Mouse (Mus musculus): ENCODE data around the gene Adgrv1.

Gene Adgrv1

DNA sequence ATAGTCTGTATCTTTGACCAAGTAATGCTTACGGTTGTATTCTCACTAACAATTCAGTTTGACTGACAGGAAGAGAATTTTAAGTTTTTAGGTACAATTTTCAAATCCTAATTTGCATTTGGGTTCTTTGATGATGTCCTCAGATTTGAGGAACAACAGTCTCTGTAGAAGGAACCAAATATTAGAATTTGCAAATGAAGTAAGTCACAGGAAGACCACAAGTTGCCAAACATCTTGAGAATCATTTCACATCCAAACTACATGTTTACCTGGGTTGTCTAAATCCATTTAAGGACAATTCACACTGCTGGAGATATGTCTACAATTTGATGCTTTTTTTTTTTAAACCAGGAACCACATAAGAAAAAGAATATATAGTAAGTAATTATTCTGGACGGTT lies 391.8 kb downstream of the Adgrv1 start:
- no peak for DNase-seq (ENCODE audit: low read depth, low spot score)

DNA sequence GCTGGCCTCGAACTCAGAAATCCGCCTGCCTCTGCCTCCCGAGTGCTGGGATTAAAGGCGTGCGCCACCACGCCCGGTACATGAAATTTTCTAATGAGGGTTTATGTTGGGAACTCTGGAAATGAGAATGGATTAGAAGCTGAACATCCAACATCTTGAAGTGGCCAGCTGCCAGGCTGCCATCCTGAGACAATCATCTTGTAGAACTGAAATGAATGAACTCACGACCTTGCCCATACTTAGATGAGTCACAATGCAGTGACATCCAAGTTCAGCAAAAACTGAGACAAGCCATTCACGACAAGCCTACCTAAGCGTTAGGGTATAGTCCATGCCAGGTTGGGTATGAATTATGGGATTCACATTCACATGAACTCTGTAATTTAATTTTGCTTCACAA lies 393.1 kb downstream of the Adgrv1 start:
- DNase-seq (ENCODE audit: low read depth, low spot score), result no peak

DNA sequence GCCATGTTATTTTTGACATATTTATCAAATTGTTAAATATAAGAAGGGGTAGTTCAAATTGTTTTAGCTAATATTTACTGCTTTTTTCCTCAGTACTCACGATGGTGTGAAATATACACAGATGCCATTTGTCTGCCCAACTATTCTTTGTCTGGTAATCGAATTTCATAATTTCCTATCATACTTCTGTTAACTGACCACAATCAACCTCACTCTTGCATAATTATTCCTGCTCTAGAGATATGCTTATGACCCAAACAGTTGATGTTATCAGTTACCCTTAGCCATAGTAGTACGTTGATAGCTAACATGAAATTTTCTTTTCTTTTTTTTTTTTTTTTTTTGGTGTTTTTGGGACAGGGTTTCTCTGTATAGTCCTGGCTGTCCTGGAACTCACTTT lies 393.5 kb downstream of the Adgrv1 start:
- DNase-seq (ENCODE audit: low read depth, low spot score), result no peak

DNA sequence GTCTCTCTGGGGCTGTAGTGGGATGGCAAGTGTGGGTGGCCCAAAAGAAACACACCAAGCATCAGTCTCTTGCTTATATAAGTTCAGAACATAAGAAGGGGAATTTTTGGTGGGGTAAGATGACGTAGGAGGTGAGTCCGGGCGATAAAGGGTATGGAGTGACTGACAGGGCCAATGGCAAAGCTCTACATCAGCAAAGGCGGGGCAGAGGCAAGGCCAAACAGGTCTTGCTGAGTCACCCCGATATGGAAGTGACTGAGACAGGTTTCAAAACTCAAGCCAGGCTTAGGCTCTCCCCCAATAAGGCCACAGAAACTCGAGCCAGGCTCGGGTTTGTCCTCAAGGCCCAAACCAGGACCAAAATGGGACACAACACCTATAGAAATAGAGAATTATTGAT lies 394.1 kb downstream of the Adgrv1 start:
- no peak for DNase-seq (ENCODE audit: low read depth, low spot score)

DNA sequence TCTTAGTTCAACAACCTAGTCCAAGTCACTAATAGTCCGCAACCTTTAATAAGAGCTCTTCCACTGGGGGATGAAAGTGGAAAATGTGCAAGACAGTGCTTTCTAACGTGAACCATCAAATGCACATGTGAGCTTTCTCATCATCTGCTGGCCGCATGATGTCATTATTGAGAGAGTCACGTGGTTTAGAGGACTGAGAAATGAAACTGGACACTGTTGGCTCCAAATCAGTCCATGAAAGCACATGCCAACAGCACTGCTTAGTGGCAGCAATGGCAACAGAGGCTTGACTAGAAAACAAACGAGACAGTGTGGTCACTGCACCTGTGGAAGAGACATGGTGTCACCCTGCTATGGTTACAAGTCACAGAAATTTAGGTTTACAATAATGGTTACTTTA lies 395.0 kb downstream of the Adgrv1 start:
- DNase-seq (ENCODE audit: low read depth, low spot score), result no peak

DNA sequence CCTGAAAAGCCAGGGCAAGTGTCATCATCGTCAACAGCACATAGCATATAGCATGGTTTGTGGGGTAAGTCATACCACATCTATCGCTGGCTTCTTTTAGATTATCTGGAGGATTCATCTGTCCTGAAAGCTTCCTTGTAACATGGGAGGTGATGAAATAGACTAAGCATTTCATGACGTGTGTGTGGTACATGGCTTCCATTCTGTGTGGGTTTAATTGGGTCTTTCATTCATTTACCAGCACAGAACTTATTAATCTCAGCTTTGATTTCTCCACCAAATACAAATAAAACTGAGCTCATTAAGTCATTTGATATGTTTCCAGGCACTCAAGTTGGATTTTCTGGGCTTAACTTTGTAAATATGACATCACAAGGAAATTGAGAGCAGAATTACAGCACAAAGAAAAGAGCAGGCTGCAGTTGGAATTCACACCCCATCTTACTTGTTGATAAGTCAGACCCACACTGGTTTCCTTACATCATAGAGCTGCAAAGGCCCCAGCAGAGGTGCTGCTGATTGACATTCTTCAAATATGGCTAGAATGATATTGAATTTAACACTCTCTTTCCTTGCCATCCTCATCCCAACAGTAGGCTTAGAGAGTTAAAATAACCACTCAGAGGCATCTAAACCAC lies 396.1 kb downstream of the Adgrv1 start:
- no peak for DNase-seq (ENCODE audit: low read depth, low spot score)

DNA sequence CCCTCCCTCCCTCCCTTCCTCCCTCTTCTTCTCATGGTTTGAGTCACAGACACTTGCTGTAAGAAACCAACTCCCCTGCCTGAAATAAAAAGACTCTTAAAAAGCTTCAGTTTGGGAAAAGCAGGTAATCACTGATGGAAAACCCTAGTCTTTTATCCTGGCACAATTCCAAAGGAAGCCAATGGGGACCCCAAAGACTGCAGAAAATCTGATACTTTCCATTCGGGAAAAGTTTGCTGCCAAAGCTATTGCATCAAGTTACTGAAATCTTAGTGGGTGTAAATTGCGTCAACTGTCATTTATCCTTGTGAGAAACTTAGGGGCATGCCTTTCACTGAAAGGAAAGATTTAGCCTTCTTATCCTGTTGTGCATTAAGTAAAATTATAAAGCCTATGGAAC lies 398.9 kb downstream of the Adgrv1 start:
- no peak for DNase-seq (ENCODE audit: low read depth, low spot score)

DNA sequence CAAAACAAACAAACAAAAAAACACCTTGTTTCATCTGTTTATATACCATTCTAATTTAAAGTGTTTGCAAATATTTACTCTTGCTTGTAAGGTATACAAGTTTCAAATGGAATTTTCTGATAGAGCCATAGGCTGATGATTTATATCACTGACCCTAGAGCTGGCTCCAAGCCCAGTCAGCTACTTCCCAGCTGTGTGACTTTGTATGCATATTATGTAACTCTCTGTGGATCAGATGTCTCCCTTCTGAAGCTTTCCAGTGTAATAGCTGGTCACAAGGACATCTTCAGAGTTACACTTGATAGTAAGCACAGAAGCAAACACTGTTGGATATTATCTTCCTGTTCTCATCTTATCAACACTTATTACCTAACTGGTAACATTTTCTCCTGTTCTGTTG lies 400.1 kb downstream of the Adgrv1 start:
- DNase-seq (ENCODE audit: low read depth, low spot score), result no peak

DNA sequence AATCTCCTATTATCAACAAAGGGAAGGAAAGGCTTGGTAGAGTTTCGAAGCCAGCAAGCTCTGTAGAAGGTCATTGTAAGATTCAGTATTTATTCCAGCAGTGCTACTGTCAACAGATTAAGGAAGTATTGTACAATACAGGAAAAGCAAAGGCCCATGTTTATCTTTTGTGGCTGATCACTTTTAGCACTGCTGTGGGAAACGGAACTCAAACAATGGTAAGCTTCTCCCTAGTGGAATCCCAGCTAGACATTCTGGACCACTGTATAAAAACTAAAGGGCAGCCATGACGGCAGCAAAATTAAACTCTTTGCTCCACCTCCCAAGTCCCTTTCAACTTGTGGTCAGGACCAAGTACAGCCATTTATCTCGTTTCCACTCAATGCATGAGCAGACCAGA lies 402.8 kb downstream of the Adgrv1 start:
- no peak for DNase-seq (ENCODE audit: low read depth, low spot score)

DNA sequence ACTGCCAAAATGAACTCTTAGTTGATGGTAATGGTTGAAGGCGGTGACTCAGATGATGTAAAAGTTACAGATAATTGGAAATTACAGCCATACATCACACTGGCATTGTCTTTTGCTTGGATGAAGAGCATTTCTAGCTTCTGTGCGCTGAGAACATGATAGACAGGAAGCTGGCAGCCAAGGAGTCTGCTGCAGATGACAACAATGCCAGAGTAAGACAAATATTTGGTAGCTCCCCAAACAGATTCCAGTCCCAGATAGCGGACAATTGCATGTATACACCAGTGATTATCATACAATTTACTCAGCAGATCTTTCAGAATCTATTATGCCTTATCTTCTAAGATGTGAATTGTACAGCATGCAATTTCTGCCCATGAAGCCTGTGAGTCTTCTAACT lies 409.2 kb downstream of the Adgrv1 start:
- no peak for DNase-seq (ENCODE audit: low read depth, low spot score)

DNA sequence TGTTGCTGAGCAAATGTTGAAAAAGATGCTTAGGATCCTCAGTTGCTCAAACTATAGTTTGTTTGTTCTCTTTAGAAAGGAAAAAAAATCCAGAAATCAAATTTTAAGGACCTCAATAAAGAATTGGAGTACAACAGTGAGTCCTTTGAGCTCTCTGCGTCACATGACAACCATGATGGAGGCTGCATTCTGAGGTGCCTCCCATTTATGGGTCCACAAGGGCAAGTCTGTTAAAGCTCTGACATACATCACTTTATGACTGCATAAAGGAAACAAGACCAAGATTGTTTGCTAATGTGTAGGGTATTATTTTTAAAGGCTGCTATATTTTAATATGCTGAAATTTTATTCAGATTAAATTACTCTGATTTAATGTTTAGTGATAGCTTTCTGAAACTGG lies 410.6 kb downstream of the Adgrv1 start:
- DNase-seq (ENCODE audit: low read depth, low spot score), result no peak

DNA sequence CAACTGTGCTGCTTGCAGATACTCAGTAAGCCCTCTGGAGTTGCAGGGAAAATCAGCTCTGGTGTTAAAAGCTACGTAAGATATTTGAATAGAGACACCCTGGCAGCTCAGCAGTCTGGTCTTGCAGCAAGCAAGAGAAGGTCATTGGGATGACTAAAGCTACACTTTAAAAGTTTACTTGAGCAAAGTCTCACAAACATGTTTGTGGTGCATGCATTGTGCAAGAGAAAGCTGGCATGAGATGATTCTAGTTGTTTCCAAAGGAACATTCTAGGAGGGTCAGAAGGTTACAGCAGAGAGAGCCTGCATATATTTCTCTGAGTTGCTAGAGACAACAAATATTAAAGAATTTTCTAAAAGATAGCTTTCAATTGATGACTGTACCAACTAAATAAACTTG lies 421.5 kb downstream of the Adgrv1 start:
- DNase-seq (ENCODE audit: low read depth, low spot score), result no peak

DNA sequence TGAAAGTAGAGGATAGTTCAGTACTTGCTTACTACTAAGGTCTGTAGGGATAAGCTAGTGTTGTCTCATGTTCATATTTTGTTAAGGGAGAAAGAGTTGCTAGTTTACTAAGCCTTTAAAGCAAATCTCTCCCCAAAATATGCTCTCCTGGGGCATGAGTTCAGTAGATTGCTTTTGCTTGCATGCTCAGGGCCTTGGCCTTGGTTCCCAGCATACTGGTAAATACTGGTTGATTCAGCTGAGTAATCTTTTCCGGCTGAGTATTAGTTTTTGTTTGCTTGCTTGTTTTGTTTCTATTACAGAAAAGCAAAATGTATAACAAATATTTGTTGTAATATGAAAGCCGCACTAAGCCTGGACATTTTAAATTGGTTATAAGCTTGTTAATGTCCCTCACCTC lies 422.4 kb downstream of the Adgrv1 start:
- DNase-seq (ENCODE audit: low read depth, low spot score), result no peak

DNA sequence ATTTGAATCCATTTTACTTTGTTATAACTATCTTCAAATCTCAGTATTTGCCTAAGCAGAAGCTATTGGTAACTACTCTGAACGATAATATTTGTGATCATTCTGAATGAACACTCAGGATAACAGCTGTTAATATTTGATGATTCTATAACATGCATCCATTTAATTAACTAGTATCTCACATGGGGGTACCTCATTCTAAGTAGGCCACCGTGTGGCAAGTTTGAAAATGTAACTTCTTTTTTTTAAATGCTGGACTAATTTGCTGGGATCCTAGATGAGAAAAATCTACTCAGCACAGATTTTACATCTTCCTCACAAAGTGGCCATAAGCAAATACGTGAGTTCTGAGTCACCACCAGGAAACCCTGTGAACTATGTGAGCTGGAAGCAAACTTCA lies 423.1 kb downstream of the Adgrv1 start:
- DNase-seq (ENCODE audit: low read depth, low spot score), result no peak

DNA sequence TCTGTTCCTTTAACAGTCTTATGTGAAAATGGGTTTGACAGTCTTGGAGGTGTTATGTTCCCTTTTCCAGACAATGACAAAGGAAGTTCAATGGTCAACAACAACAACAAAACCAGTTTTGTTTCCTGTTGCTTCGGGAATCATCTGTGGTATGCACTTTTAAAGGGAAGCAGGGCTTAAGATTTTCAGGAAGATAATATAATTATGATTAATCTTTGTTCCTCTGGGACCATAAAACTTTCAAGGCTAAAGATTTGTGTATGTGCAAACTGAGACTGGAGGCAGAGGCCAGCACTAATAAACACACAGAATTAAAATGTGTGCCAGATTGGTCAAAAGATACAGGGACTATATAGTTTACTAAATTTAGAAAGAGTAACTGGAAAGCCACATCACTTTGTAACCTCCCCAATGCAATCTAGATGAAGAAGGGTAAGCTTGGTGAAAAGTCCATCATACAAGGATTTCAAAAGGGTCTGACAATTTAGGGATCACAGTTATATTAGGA lies 424.8 kb downstream of the Adgrv1 start:
- no peak for DNase-seq (ENCODE audit: low read depth, low spot score)

DNA sequence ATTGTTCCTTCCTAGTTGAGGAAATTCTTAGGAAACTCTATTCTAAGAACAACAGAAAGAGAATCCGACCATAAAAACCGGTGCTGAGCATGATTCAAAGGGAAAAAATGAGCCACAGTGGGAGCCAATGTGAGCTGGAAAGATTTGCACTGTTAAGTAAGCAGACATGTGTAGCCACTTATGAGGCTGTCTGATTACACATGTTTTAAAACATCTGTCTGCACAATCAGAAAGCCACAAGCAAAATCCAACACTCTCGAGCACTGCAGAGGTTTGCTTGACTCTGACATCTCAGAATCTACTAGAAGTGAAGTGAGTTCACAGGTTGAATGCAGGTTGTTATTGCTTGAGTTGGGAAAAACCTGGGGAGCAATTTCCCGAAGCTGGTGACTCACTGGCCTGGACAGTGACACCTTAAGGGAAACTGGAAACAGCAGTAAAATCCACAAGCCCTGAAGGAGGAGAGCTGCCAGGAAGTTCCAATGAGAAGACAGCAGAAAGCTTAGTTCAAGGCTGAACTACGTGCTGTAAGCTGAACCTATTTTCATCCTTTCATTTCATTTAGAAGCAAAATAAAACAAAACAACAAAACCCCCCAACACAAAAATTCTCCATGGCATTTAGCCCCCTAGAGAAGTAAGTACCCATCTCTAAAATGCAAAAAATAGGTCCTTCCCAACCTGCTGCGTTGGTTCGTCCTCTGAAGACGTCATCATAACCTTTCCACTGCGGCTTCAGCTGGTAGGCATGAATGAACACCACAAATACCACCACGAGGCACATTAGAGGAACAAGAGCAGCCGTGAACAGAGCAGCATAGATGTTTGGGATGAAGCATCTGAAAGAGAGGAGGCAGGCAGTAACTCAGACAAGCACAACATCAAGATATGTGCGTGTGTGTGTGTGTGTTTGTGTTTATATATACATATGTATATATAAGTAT lies 450.7 kb downstream of the Adgrv1 start:
- DNase-seq (ENCODE audit: low read depth, low spot score), result no peak

DNA sequence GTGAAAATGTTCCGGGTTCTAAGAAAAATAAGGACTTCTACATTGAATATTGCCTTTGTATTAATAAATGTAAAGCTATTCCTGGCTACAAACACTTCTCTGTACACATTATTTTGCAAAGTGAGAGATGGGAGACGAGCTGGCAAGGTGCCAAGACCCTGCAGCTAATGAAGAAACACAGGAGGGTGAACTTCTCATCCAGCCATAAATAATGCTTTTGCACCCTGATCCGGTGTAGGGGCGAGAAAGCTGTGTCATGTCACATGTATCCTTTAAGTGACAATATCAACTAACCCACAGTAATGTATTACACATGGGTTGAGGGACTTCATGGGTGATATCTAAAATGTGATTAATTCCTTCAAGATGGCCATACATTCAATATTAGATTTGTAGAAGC lies 451.5 kb downstream of the Adgrv1 start:
- DNase-seq (ENCODE audit: low read depth, low spot score), result no peak

DNA sequence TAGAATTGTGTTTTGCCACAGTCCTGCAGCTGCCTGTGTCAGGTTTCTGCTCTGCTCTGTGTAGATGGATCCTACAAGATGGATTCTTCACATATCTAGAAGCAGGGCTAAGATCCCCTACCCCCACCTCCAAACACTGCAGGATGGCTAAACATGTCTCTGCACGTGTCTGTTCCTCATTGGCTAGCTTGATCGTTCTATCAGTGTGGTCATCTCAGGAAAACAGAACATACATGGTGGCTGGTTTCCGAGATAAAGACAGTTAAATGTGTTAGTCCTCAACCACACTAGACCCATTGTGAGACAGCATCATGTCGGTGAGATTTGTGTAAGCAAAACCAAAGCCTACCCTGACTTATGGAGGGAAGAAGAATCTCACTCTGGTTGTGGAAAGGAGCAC lies 456.1 kb downstream of the Adgrv1 start:
- DNase-seq (ENCODE audit: low read depth, low spot score), result no peak

DNA sequence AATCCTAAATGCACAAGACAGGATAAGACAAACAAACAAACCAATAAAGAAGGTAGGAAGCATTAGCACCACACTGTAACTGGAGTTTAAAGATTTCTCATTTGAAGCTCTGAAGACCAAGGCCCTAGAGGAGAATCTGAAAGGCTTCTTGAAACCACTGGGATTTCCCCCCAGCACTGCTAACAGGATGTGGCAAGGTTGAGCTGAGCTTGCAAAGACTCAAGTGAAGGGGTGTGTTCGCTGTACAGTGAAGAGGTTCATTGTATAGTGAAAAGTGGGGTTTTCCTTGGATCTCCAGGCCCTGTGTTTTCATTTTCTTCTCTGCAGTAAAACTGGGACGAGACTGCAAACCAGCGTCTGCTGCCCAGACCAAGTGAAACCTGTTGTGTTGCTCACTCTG lies 456.9 kb downstream of the Adgrv1 start:
- DNase-seq (ENCODE audit: low read depth, low spot score), result no peak

DNA sequence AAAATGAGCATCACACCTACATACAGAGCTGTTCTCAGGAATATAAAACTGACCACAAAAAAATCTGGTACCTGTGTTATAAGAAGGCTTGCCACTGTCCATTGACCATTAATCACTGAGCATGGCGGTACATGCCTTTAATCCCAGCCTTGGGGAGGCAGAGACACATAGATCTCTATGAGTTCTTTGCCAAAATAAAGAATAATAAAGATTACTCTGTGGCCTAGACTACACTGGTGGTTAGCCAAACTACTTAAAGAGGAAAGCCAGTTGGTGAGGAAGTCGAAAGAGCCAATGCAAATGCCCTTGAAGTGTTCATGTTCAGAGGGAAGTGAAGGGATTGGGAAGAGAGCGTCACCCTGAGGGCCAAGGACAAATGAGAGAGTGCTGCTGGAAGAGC lies 461.8 kb downstream of the Adgrv1 start:
- DNase-seq (ENCODE audit: low read depth, low spot score), result no peak

DNA sequence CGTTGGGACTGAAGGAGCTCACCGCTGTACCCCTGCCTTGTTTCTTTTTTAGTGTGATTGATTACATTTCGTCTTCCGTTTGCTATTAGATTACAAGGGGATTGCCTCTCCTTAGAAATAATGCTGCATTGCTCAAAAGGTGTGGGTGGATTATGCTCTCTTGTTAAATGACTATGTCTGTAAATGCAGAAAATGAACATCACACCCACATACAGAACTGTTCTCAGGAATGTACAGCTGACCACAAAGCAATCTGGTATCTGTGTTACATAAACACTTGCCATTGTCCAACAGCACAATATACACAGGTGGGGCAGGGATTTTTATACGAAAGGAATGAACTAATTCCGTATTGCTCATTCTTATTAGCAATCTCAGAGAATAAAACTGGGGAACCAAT lies 465.5 kb downstream of the Adgrv1 start:
- DNase-seq (ENCODE audit: low read depth, low spot score), result no peak

DNA sequence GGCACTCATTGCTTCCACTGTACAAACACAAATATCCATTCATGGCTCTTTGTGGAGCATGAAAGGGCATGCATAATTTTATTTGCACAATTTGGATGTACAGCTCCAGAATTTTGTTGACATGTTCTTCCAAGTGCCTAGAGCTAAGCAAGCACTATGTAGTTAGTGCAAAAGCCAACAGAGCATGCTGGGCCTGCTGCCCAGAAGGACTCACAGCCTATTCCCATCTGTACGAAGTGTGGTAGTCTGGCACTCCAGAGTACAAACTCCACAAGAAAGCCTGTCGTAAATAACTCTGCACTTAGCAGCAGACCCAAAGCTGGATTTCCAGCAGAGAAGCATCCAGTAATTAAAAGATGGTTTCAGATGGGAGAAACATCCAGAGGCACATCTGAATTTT lies 473.1 kb downstream of the Adgrv1 start:
- DNase-seq (ENCODE audit: low read depth, low spot score), result no peak

DNA sequence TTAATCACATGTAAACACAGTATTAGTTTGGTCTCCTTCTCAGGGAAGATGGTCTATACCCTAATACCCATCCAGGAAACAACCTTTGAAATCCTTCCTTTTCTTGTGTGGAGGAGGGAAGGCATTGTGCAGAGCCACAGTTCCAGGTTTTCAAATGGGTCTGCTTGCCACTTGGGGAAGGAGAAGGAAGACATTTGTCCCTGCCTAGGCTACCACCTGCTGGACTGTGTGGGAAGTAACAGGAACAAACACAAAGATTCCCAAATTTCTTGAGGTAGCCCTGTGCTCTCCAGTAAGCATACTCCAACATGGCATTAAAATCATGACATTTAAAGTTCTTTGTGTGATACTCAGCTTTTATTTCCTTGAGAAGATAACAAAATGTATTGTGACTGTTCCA lies 477.6 kb downstream of the Adgrv1 start:
- peak; percentile 46 for DNase-seq (ENCODE audit: low read depth, low spot score)

Data from forelimb bud, embryonic 11.5 days (tissue).